Mouse (Mus musculus) stomach, postnatal 0 days (tissue): ENCODE results near the gene Sapcd2.

ENCODE experiments used
- CTCF ChIP-seq: IDR thresholded peaks from 2 replicates; pipeline ENCODE4 v1.5.1; 2016; ENCODE audit warnings: antibody characterized with exemption, low read depth, mild to moderate bottlenecking, moderate library complexity
- EP300 ChIP-seq: optimal IDR thresholded peaks from 2 replicates; pipeline ENCODE3; 2016; ENCODE audit warnings: antibody characterized with exemption

DNA sequence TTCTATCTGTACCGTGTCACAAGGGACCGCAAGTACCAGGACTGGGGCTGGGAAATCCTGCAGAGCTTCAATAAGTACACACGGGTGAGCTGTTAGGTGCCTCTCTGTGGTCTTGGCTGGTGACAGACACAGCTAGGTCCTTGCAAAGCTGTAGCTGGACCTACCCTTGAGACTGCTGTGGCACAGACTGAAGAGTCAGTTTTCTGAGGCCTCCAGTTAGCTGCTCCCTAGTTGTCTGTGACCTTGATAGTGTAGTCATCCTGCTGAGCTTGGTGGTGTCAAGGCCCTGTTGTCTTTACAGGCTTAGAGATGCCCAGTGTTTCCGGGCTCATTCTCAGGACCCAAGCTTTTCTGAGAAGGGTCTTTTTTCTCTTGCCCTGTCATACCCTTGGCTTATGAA, 22.6 kb upstream of the Sapcd2 start:
- TF ChIP-seq CTCF, result no peak
- TF ChIP-seq EP300, result no peak
